Mouse (Mus musculus): ENCODE measurements around the gene Mtrex. TPM values are rescaled to one million over a fixed set of nuclear protein-coding genes. Genes with fewer than 3 reads are reported as not detected.

Mtrex gene
- 90.8 and 94.5 TPM in 2 replicates for polyA plus RNA-seq (2016; fragmentation: Nextera tagmentation; extraction: Ambion mirVana)

DNA sequence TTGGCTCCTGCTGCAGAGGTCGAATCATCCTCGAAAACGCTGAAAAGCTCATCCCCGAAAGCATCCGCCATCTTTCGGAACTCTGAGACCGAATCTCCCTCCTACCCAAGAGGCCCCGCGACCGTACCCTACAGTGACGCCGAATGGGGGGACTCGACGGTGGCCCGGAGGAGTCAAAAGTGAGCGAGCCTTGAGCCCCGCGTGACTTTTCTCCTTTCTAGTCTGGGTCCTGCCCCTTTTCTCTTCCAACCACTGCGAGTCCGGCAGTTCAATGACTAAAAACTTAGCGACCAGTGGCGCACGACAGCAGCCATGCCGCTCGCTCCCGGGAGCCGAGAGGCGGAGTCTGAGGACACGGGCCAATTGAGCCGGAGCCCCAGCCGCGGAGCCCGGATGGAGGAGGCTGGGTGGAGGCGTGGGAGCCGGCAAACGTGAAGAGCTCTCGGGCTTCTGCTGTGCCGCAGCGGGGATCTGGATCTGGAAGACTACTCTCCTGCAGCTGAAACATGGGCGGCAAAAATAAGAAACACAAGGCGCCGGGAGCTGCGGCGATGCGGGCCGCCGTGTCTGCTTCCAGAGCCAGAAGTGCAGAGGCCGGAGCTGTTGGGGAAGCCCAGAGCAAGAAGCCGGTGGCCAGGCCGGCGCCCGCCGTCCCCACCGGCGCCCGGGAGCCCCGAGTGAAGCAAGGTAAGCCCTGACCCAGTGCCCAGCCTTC lies at the start of gene Mtrex, which contains the start of gene Dhx29:
Gene Mtrex, minus strand, starts transcription at position 112 of the 715 bp plus-strand sequence.
Gene Dhx29, plus strand, starts transcription at position 168 of the 715 bp plus-strand sequence.
- peak within 1 kb of the TSS; percentile 64 for H3K4me2 ChIP-seq (replicated peaks)
- under 1% methylated on average over 57 of the region's 57 CpGs for WGBS

GRCm38 (mm10) chr13:112976720-112977119 lies 49.5 kb upstream of the Mtrex start:
- Histone ChIP-seq H3K4me1 (no peaks in the 10 kb centered on the region), H3K27ac (replicated peaks) (no peak overlapping the region), H3K27me3 (peaks cover 38% of the 10 kb centered on the region), H3K9ac (replicated peaks) (no peak overlapping the region), H3K4me2 (replicated peaks) (no peak overlapping the region), H3K9me3 (no peaks in the 10 kb centered on the region), H3K4me3 (no peak overlapping the region), H3K36me3 (no peaks in the 10 kb centered on the region)
- WGBS: 48% methylated on average over 10 of the region's 10 CpGs
- no peak for ATAC-seq (ENCODE audit: low FRiP score, low read depth)

More for the DNA sequence above, at the start of gene Mtrex, which contains the start of gene Dhx29:
- Histone ChIP-seq H3K4me3 (peak within 1 kb of the TSS; percentile 83), H3K4me1 (peaks cover 21% of the 10 kb centered on the region), H3K9me3 (no peaks in the 10 kb centered on the region), H3K36me3 (peaks cover 18% of the 10 kb centered on the region), H3K9ac (replicated peaks) (peak within 1 kb of the TSS; percentile 78), H3K27me3 (no peaks in the 10 kb centered on the region), H3K27ac (replicated peaks) (peak within 1 kb of the TSS; percentile 89)
- ATAC-seq (ENCODE audit: low FRiP score, low read depth): peak; percentile 99

DNA sequence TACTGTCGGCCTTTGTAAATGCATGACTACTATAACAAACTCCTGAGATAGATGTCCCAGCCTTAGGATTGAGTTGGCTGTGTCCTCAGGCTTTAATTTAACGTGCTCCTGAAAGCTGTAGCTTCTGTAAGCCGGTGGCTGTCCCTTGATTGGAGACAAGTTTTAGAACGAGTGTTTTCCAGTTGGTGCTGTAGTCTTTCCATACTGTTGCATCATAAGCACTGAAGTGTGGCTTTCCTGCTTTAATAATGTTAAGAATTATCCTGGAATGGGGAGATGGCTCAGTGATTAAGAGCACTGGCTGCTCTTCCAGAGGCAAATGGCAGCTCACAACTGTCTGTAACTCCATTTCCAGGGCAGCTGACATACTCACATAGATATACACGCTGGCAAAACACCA lies 40.1 kb upstream of the Mtrex start:
- Histone ChIP-seq H3K4me2 (replicated peaks) (no peak overlapping the region), H3K4me3 (no peak overlapping the region), H3K27me3 (no peaks in the 10 kb centered on the region), H3K9me3 (no peaks in the 10 kb centered on the region), H3K36me3 (peaks cover 63% of the 10 kb centered on the region), H3K4me1 (no peaks in the 10 kb centered on the region), H3K27ac (replicated peaks) (no peak overlapping the region), H3K9ac (replicated peaks) (no peak overlapping the region)
- 92% methylated on average over 5 of the region's 5 CpGs for WGBS
- no peak for ATAC-seq (ENCODE audit: low FRiP score, low read depth)

DNA sequence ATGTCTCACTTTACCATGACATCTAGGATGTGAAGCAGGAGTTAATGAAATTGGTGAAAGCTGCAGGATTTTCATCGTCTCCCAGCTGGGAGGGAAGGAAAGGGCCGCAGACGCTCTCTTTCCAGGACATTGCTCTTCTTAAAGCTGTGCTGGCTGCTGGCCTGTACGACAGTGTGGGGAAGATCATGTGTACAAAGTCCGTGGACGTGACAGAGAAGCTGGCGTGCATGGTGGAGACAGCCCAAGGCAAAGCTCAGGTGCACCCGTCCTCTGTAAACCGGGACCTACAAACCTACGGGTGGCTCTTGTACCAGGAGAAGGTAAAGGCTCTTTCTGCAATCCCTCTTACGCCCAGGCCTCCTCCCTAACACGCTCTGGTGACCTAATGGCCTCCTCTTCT lies 37.2 kb upstream of the Mtrex start:
- Histone ChIP-seq H3K9ac (replicated peaks) (no peak overlapping the region), H3K27ac (replicated peaks) (no peak overlapping the region), H3K4me3 (no peak overlapping the region), H3K27me3 (no peaks in the 10 kb centered on the region), H3K4me2 (replicated peaks) (no peak overlapping the region), H3K36me3 (peaks cover 78% of the 10 kb centered on the region), H3K4me1 (no peaks in the 10 kb centered on the region), H3K9me3 (no peaks in the 10 kb centered on the region)
- no peak for ATAC-seq (ENCODE audit: low FRiP score, low read depth)
- WGBS: 95% methylated on average over 12 of the region's 12 CpGs

GRCm38 (mm10) chr13:112963081-112963480 lies 35.9 kb upstream of the Mtrex start:
- H3K4me1 ChIP-seq: no peaks in the 10 kb centered on the region
- H3K36me3 ChIP-seq: peaks cover 79% of the 10 kb centered on the region
- H3K9ac ChIP-seq (replicated peaks): no peak overlapping the region
- H3K4me3 ChIP-seq: no peak overlapping the region
- no peaks in the 10 kb centered on the region for H3K27me3 ChIP-seq
- WGBS: 84% methylated on average over 5 of the region's 5 CpGs
- H3K4me2 ChIP-seq (replicated peaks): no peak overlapping the region
- H3K9me3 ChIP-seq: no peaks in the 10 kb centered on the region
- H3K27ac ChIP-seq (replicated peaks): no peak overlapping the region
- no peak for ATAC-seq (ENCODE audit: low FRiP score, low read depth)

DNA sequence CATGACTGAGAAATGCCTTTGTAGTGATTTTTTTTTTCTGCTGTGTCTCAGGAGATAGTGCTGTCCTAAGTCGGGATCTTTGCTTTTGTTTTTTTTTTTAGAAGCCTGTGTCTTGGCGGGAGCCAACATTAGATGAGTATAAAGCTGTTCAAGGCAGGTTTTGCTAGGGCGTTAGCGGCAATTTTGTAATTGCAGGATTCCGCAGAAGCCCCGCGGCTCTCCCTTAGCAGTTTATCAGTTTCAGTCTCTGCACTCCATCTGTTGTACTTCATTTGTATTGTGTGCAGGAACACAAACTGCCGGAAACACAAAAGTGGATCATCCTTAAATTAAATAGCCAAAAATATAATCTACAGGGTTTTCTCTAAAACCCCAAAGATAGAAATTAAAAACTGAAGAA lies 26.9 kb upstream of the Mtrex start:
- no peak for ATAC-seq (ENCODE audit: low FRiP score, low read depth)
- Histone ChIP-seq H3K27me3 (no peaks in the 10 kb centered on the region), H3K4me3 (no peak overlapping the region), H3K4me1 (no peaks in the 10 kb centered on the region), H3K4me2 (replicated peaks) (no peak overlapping the region), H3K9me3 (no peaks in the 10 kb centered on the region), H3K27ac (replicated peaks) (no peak overlapping the region), H3K36me3 (peaks cover 80% of the 10 kb centered on the region), H3K9ac (replicated peaks) (no peak overlapping the region)
- WGBS: 95% methylated on average over 8 of the region's 8 CpGs

DNA sequence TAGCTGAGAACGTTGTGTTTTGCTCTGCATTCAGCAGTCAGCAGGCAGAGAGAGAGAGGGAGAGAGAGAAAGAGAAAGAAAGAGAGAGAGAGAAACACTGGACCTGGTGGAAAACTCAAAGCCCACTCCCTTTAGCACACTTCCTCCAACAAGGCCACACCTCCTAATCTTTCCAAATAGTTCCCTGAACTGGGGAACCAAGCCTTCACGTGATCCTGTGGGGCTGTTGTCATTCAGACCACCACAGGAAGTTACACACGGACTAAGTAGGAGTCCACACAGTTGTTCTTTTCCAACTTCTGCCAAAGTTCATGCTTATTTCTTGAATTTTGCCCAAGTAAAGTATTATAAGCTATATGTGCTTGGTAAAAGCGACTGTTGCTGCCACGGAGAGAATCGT lies 18.7 kb upstream of the Mtrex start:
- WGBS: 91% methylated on average over 6 of the region's 6 CpGs
- H3K27ac ChIP-seq (replicated peaks): no peak overlapping the region
- H3K4me2 ChIP-seq (replicated peaks): no peak overlapping the region
- ATAC-seq (ENCODE audit: low FRiP score, low read depth): no peak
- H3K9ac ChIP-seq (replicated peaks): no peak overlapping the region
- no peak overlapping the region for H3K4me3 ChIP-seq
- H3K27me3 ChIP-seq: no peaks in the 10 kb centered on the region
- no peaks in the 10 kb centered on the region for H3K9me3 ChIP-seq
- H3K4me1 ChIP-seq: no peaks in the 10 kb centered on the region
- peaks cover 86% of the 10 kb centered on the region for H3K36me3 ChIP-seq

DNA sequence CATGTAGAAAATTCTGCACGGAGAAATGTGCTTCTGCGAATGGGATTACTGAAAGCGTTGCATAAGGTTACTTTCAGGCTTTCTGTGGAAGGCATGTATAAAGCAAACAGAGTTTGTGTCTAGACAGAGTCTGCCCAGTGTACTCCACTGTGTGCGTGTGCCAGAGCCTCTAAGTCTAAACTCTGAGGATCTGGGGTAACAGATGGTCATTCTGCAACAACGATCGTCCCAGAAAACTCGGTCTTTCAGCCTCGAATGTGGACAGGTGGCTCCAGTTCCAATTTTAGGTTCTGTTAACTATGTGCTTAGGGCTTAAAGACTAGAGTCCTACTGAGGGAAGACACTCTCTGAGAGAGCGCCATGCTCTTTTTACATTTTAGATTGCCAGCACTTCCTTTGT lies 18.1 kb upstream of the Mtrex start:
- no peak overlapping the region for H3K4me3 ChIP-seq
- H3K4me1 ChIP-seq: no peaks in the 10 kb centered on the region
- no peaks in the 10 kb centered on the region for H3K27me3 ChIP-seq
- H3K36me3 ChIP-seq: peaks cover 83% of the 10 kb centered on the region
- 98% methylated on average over 9 of the region's 9 CpGs for WGBS
- no peak overlapping the region for H3K4me2 ChIP-seq (replicated peaks)
- no peak overlapping the region for H3K27ac ChIP-seq (replicated peaks)
- H3K9ac ChIP-seq (replicated peaks): no peak overlapping the region
- ATAC-seq (ENCODE audit: low FRiP score, low read depth): no peak
- no peaks in the 10 kb centered on the region for H3K9me3 ChIP-seq

DNA sequence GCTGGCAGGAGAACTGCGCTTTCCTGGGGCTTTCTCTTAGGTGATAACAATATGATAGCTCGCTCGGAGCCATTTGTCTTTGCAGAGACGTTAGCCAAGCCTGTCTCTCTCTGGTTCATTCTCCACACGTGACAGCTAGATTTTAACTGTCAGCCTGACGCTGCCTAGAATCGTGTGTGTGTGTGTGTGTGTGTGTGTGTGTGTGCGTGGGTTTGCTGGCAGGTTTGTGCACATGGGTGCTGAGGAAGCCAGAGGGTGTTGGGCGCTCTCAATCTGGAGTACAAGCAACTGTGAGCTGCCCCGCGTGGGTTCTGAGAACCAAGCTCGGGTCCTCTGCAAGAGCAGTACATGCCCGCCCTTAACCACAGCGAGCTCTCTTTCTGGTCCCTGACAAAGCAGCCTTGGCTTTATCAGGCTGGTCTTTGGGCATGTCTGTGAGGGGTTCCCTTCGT lies 14.7 kb upstream of the Mtrex start:
- H3K36me3 ChIP-seq: peaks cover 83% of the 10 kb centered on the region
- H3K4me1 ChIP-seq: no peaks in the 10 kb centered on the region
- 79% methylated on average over 15 of the region's 15 CpGs for WGBS
- no peak overlapping the region for H3K27ac ChIP-seq (replicated peaks)
- H3K4me3 ChIP-seq: no peak overlapping the region
- H3K9ac ChIP-seq (replicated peaks): no peak overlapping the region
- H3K4me2 ChIP-seq (replicated peaks): no peak overlapping the region
- H3K27me3 ChIP-seq: no peaks in the 10 kb centered on the region
- ATAC-seq (ENCODE audit: low FRiP score, low read depth): no peak
- no peaks in the 10 kb centered on the region for H3K9me3 ChIP-seq

GRCm38 (mm10) chr13:112938130-112938529 lies 10.9 kb upstream of the Mtrex start:
- 97% methylated on average over 8 of the region's 8 CpGs for WGBS
- H3K36me3 ChIP-seq: peaks cover 74% of the 10 kb centered on the region
- no peak overlapping the region for H3K9ac ChIP-seq (replicated peaks)
- H3K27me3 ChIP-seq: no peaks in the 10 kb centered on the region
- no peak for ATAC-seq (ENCODE audit: low FRiP score, low read depth)
- H3K27ac ChIP-seq (replicated peaks): no peak overlapping the region
- no peak overlapping the region for H3K4me3 ChIP-seq
- no peaks in the 10 kb centered on the region for H3K9me3 ChIP-seq
- no peak overlapping the region for H3K4me2 ChIP-seq (replicated peaks)
- no peaks in the 10 kb centered on the region for H3K4me1 ChIP-seq

GRCm38 (mm10) chr13:112928038-112928668 lies 955 bp upstream of the Mtrex start:
- no peaks in the 10 kb centered on the region for H3K9me3 ChIP-seq
- H3K4me2 ChIP-seq (replicated peaks): peak overlapping the region; percentile 64
- peak overlapping the region; percentile 78 for H3K9ac ChIP-seq (replicated peaks)
- ATAC-seq (ENCODE audit: low FRiP score, low read depth): no peak; the same call in 1 of the 2 replicates
- peaks cover 21% of the 10 kb centered on the region for H3K4me1 ChIP-seq
- H3K27ac ChIP-seq (replicated peaks): peak overlapping the region; percentile 89
- peaks cover 23% of the 10 kb centered on the region for H3K36me3 ChIP-seq
- H3K4me3 ChIP-seq: peak overlapping the region; percentile 83
- no peaks in the 10 kb centered on the region for H3K27me3 ChIP-seq
- 9% methylated on average over 8 of the region's 8 CpGs for WGBS

DNA sequence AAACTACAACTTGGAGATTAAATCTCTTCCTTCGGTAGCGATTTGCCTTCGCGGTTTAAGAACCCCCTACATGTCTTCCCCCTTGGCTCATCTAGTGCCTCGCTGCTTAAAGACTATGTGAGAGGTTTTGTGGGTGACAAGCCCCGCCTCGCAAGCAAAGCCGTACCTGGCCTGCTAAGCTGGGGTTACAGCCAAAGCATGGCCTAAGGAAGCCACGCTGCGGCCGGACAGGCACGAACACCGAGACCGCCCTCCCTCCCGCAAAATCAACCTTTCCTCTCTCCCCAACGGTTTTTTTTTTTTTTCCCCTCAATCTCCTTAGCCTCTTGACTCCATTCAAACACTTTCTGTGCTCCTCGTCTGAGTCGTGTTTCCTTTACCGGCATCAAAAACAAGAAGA lies 402 bp downstream of the Mtrex start:
- WGBS: under 1% methylated on average over 19 of the region's 19 CpGs
- H3K9ac ChIP-seq (replicated peaks): peak overlapping the region; percentile 78
- H3K4me3 ChIP-seq: peak overlapping the region; percentile 83
- peak overlapping the region; percentile 59 for H3K4me2 ChIP-seq (replicated peaks)
- ATAC-seq (ENCODE audit: low FRiP score, low read depth): no peak
- peaks cover 14% of the 10 kb centered on the region; the same call in 1 of the 2 replicates for H3K36me3 ChIP-seq
- no peaks in the 10 kb centered on the region for H3K27me3 ChIP-seq
- H3K4me1 ChIP-seq: peaks cover 21% of the 10 kb centered on the region
- no peaks in the 10 kb centered on the region for H3K9me3 ChIP-seq
- peak overlapping the region; percentile 89 for H3K27ac ChIP-seq (replicated peaks)

Data from midbrain, embryonic 12.5 days (tissue).